Mouse (Mus musculus): ENCODE data around the gene Dclre1a. TPM values are rescaled to one million over a fixed set of nuclear protein-coding genes. Genes with fewer than 3 reads are reported as not detected.
"Not testable (repeated sequence)": the region's sequence is repeated elsewhere in the genome, so short reads cannot be mapped to it uniquely, and the experiment has no call there.

Dclre1a gene
- polyA plus RNA-seq, 1 experiment from 2014 or later = 13.7 TPM

- 0 out of 2 replicates have a peak, but pooled peaks have one; percentile 20 for ATAC-seq
- H3K9ac ChIP-seq (replicated peaks; ENCODE audit: low read depth, low read length); H3K9me3 ChIP-seq (ENCODE audit: control insufficient read depth, low read length); H3K4me2 ChIP-seq (ENCODE audit: low read length); H3K4me3 ChIP-seq (replicated peaks; ENCODE audit: low read length); H3K27me3 ChIP-seq (replicated peaks; ENCODE audit: control insufficient read depth, insufficient read depth, low read length); H3K36me3 ChIP-seq (ENCODE audit: control insufficient read depth, insufficient read depth); H3K27ac ChIP-seq (ENCODE audit: low read length); H3K4me1 ChIP-seq (replicated peaks; ENCODE audit: control insufficient read depth, insufficient read depth, low read length): not testable (repeated sequence)
- WGBS = no CpG with 5 or more reads among the region's 2 CpGs
Observed at GRCm38 (mm10) chr19:56494157-56494556, 53.9 kb downstream of the Dclre1a start.

GRCm38 (mm10) chr19:56489601-56490000 is 58.4 kb downstream of the Dclre1a start:
- Histone ChIP-seq H3K9ac (replicated peaks; ENCODE audit: low read depth, low read length) (no peak overlapping the region), H3K4me1 (replicated peaks; ENCODE audit: control insufficient read depth, insufficient read depth, low read length) (peaks cover 16% of the 10 kb centered on the region), H3K9me3 (ENCODE audit: control insufficient read depth, low read length) (no peaks in the 10 kb centered on the region), H3K36me3 (ENCODE audit: control insufficient read depth, insufficient read depth) (no peaks in the 10 kb centered on the region), H3K4me2 (ENCODE audit: low read length) (no peak overlapping the region), H3K4me3 (replicated peaks; ENCODE audit: low read length) (no peak overlapping the region), H3K27me3 (replicated peaks; ENCODE audit: control insufficient read depth, insufficient read depth, low read length) (no peaks in the 10 kb centered on the region), H3K27ac (ENCODE audit: low read length) (no peak overlapping the region)
- 81% methylated on average over 6 of the region's 6 CpGs for WGBS
- ATAC-seq = no peak

GRCm38 (mm10) chr19:56487339-56487738 is 60.7 kb downstream of the Dclre1a start:
- ATAC-seq = no peak
- WGBS = 91% methylated on average over 2 of the region's 2 CpGs
- H3K4me3 ChIP-seq (replicated peaks; ENCODE audit: low read length) = no peak overlapping the region

GRCm38 (mm10) chr19:56486926-56487325 is 61.1 kb downstream of the Dclre1a start:
- no peak overlapping the region for H3K4me2 ChIP-seq (ENCODE audit: low read length)
- ATAC-seq = no peak
- H3K4me1 ChIP-seq (replicated peaks; ENCODE audit: control insufficient read depth, insufficient read depth, low read length) = peaks cover 19% of the 10 kb centered on the region
- H3K27me3 ChIP-seq (replicated peaks; ENCODE audit: control insufficient read depth, insufficient read depth, low read length) = no peaks in the 10 kb centered on the region
- no peaks in the 10 kb centered on the region for H3K36me3 ChIP-seq (ENCODE audit: control insufficient read depth, insufficient read depth)
- H3K9ac ChIP-seq (replicated peaks; ENCODE audit: low read depth, low read length) = no peak overlapping the region
- WGBS = 87% methylated on average over 7 of the region's 7 CpGs
- H3K9me3 ChIP-seq (ENCODE audit: control insufficient read depth, low read length) = no peaks in the 10 kb centered on the region
- H3K4me3 ChIP-seq (replicated peaks; ENCODE audit: low read length) = no peak overlapping the region
- H3K27ac ChIP-seq (ENCODE audit: low read length) = no peak overlapping the region

More at GRCm38 (mm10) chr19:56487339-56487738, 60.7 kb downstream of the Dclre1a start:
- Histone ChIP-seq H3K4me2 (ENCODE audit: low read length) (no peak overlapping the region), H3K36me3 (ENCODE audit: control insufficient read depth, insufficient read depth) (no peaks in the 10 kb centered on the region), H3K27me3 (replicated peaks; ENCODE audit: control insufficient read depth, insufficient read depth, low read length) (no peaks in the 10 kb centered on the region), H3K9ac (replicated peaks; ENCODE audit: low read depth, low read length) (no peak overlapping the region), H3K9me3 (ENCODE audit: control insufficient read depth, low read length) (no peaks in the 10 kb centered on the region), H3K27ac (ENCODE audit: low read length) (no peak overlapping the region), H3K4me1 (replicated peaks; ENCODE audit: control insufficient read depth, insufficient read depth, low read length) (peaks cover 19% of the 10 kb centered on the region)

GRCm38 (mm10) chr19:56485376-56486271 is 62.4 kb downstream of the Dclre1a start:
- peaks cover 19% of the 10 kb centered on the region for H3K4me1 ChIP-seq (replicated peaks; ENCODE audit: control insufficient read depth, insufficient read depth, low read length)
- no peak overlapping the region for H3K4me3 ChIP-seq (replicated peaks; ENCODE audit: low read length)
- H3K27ac ChIP-seq (ENCODE audit: low read length) = no peak overlapping the region
- H3K9me3 ChIP-seq (ENCODE audit: control insufficient read depth, low read length) = no peaks in the 10 kb centered on the region
- ATAC-seq = no peak
- no peaks in the 10 kb centered on the region for H3K36me3 ChIP-seq (ENCODE audit: control insufficient read depth, insufficient read depth)
- no peak overlapping the region for H3K4me2 ChIP-seq (ENCODE audit: low read length)
- no peaks in the 10 kb centered on the region for H3K27me3 ChIP-seq (replicated peaks; ENCODE audit: control insufficient read depth, insufficient read depth, low read length)
- 28% methylated on average over 13 of the region's 13 CpGs for WGBS
- no peak overlapping the region for H3K9ac ChIP-seq (replicated peaks; ENCODE audit: low read depth, low read length)

- Histone ChIP-seq H3K4me3 (replicated peaks; ENCODE audit: low read length) (no peak overlapping the region), H3K27ac (ENCODE audit: low read length) (no peak overlapping the region), H3K4me1 (replicated peaks; ENCODE audit: control insufficient read depth, insufficient read depth, low read length) (peaks cover 19% of the 10 kb centered on the region), H3K9ac (replicated peaks; ENCODE audit: low read depth, low read length) (no peak overlapping the region), H3K4me2 (ENCODE audit: low read length) (no peak overlapping the region), H3K36me3 (ENCODE audit: control insufficient read depth, insufficient read depth) (no peaks in the 10 kb centered on the region), H3K27me3 (replicated peaks; ENCODE audit: control insufficient read depth, insufficient read depth, low read length) (no peaks in the 10 kb centered on the region), H3K9me3 (ENCODE audit: control insufficient read depth, low read length) (no peaks in the 10 kb centered on the region)
- no peak for ATAC-seq
- WGBS = 31% methylated on average over 13 of the region's 13 CpGs
Observed at GRCm38 (mm10) chr19:56484630-56485375, 63.2 kb downstream of the Dclre1a start.

Other genes starting within 250 kb of the Dclre1a start
- gene Nrap, start 158.2 kb downstream of the Dclre1a start, polyA plus RNA-seq (2015; fragmentation: Nextera tagmentation; extraction: Ambion mirVana) = 0.22 and 0.27 TPM in 2 replicates
- gene Casp7, start 151.1 kb downstream of the Dclre1a start, polyA plus RNA-seq (2015; fragmentation: Nextera tagmentation; extraction: Ambion mirVana) = 15.1 and 17.2 TPM in 2 replicates
- gene Plekhs1, start 86.6 kb downstream of the Dclre1a start, polyA plus RNA-seq (2015; fragmentation: Nextera tagmentation; extraction: Ambion mirVana) = 0.09 and 0.21 TPM in 2 replicates
- gene Nhlrc2, start within 50 bp of the Dclre1a start, polyA plus RNA-seq (2015; fragmentation: Nextera tagmentation; extraction: Ambion mirVana) = 10.6 and 12.4 TPM in 2 replicates
- gene Adrb1, start 174.0 kb upstream of the Dclre1a start, polyA plus RNA-seq (2015; fragmentation: Nextera tagmentation; extraction: Ambion mirVana) = 1.4 and 2.2 TPM in 2 replicates

All from forebrain, embryonic 16.5 days (tissue).